Mouse (Mus musculus): ENCODE measurements around the gene Sez6l. TPM values are rescaled to one million over a fixed set of nuclear protein-coding genes. Genes with fewer than 3 reads are reported as not detected.

Gene Sez6l
- polyA plus RNA-seq, 1 experiment from 2014 or later: 16.4 TPM

DNA sequence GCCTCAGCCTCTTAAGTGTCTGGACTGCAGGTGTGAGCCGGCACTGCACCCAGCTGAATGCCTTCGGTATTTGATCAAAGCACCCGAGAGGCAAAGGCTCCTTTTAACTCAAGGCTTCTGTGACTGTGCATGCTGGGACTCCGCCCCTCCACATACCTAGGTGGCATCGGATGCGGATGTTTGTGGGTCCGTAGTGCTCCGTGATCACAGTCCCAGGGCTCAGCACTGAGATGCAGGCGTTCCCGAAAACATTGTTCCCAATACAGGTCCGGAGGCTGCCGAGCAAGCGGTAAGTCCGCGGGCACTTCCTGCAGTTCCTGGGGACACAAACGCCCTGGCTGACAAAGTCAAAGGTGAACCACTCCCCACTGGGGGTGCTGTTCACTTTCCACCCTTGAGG is 186.0 kb downstream of the Sez6l start:
- H3K27me3 ChIP-seq: peaks cover 25% of the 10 kb centered on the region
- H3K4me3 ChIP-seq: no peak overlapping the region
- WGBS: 62% methylated on average over 16 of the region's 16 CpGs
- peaks cover 35% of the 10 kb centered on the region for H3K4me1 ChIP-seq
- H3K9ac ChIP-seq (replicated peaks): no peak overlapping the region
- H3K9me3 ChIP-seq: no peaks in the 10 kb centered on the region
- H3K36me3 ChIP-seq: peaks cover 48% of the 10 kb centered on the region
- no peak for ATAC-seq (ENCODE audit: low FRiP score, low read depth)
- H3K27ac ChIP-seq (replicated peaks): no peak overlapping the region
- H3K4me2 ChIP-seq (replicated peaks): no peak overlapping the region

DNA sequence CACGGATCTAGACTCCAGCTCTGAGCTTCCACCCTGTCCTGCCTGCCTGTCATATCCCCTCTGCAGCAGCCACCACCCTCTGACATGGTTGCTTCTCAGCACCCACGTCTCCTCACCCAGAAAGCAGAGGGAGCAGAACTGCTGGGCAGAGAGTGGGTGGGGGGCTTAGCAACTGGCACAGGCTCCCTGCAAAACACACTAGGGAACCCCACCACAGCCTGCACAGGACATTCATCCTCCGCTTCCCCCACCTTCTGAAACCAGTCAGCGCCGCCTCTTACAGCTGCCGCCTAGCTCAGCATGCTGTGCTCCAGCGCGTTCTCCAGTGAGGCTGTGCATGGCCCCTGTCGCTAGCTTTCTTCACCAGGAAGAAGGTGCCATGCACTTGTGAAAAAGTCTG is 187.6 kb downstream of the Sez6l start:
- Histone ChIP-seq H3K27ac (replicated peaks) (no peak overlapping the region), H3K9me3 (no peaks in the 10 kb centered on the region), H3K4me2 (replicated peaks) (0 out of 2 replicates have a peak overlapping the region, but pooled peaks have one; percentile 7), H3K4me3 (no peak overlapping the region), H3K4me1 (peaks cover 25% of the 10 kb centered on the region), H3K9ac (replicated peaks) (no peak overlapping the region), H3K27me3 (peaks cover 25% of the 10 kb centered on the region), H3K36me3 (peaks cover 64% of the 10 kb centered on the region)
- no peak for ATAC-seq (ENCODE audit: low FRiP score, low read depth)
- 78% methylated on average over 9 of the region's 9 CpGs for WGBS

DNA sequence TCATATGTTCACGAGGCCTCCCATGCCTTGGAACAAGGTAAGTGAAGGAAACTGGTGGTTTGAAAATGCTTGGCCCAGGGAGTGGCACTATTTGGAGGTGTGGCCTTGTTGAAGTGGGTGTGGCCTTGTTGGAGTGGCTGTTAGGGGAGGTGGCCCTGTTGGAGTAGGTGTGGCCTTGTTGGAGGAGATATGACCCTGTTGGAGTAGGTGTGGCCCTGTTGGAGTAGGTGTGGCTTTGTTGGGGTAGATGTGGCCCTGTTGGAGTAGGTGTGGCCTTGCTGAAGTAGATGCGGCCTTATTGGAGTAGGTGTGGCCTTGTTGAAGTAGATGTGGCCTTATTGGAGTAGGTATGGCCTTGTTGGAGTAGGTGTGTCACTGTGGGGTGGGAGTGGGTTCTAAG is 191.0 kb downstream of the Sez6l start:
- Histone ChIP-seq H3K4me2 (replicated peaks) (no peak overlapping the region), H3K36me3 (peaks cover 58% of the 10 kb centered on the region), H3K9ac (replicated peaks) (no peak overlapping the region), H3K27ac (replicated peaks) (no peak overlapping the region), H3K9me3 (no peaks in the 10 kb centered on the region), H3K27me3 (no peaks in the 10 kb centered on the region), H3K4me1 (peaks cover 21% of the 10 kb centered on the region), H3K4me3 (no peak overlapping the region)
- WGBS: 76% methylated on average over 2 of the region's 2 CpGs
- no peak for ATAC-seq (ENCODE audit: low FRiP score, low read depth)

DNA sequence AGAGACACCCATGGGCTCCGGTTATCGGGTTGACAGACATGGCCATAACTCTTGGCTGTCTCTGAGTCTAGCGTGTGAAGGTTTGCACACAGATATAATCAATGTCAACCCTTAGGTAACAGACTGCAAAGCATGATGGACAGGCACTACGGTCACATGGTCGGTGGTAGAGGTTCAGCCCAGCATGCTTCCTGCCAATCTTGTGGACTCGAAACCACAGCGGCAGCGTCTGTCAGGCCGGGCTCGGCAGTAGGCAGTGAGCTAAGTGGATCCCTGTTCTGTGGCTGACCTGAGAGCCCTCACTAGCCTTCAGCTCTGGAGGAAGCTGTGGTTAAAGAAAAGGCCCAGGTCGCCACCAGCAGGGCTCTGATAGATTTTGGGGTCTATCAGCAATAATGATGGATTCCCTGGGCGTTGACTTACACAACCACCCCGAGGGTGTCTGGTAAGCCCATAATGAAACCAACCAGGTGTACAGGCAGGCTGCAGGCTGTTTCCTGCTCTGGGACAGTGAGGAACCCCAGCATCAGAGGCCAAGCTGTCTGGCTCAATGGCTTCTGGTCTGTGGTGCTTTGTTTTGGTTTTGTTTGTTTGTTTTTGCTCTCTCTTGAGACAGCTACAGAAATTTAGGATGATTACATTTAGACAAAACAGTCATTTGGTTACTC is 192.0 kb downstream of the Sez6l start:
- peaks cover 20% of the 10 kb centered on the region for H3K4me1 ChIP-seq
- no peak for ATAC-seq (ENCODE audit: low FRiP score, low read depth)
- whole genome bisulfite sequencing: 89% methylated on average over 13 of the region's 13 CpGs
- H3K4me3 ChIP-seq: no peak overlapping the region
- H3K27ac ChIP-seq (replicated peaks): no peak overlapping the region
- no peaks in the 10 kb centered on the region for H3K27me3 ChIP-seq
- H3K9me3 ChIP-seq: no peaks in the 10 kb centered on the region
- H3K9ac ChIP-seq (replicated peaks): no peak overlapping the region
- peaks cover 53% of the 10 kb centered on the region for H3K36me3 ChIP-seq
- H3K4me2 ChIP-seq (replicated peaks): no peak overlapping the region

DNA sequence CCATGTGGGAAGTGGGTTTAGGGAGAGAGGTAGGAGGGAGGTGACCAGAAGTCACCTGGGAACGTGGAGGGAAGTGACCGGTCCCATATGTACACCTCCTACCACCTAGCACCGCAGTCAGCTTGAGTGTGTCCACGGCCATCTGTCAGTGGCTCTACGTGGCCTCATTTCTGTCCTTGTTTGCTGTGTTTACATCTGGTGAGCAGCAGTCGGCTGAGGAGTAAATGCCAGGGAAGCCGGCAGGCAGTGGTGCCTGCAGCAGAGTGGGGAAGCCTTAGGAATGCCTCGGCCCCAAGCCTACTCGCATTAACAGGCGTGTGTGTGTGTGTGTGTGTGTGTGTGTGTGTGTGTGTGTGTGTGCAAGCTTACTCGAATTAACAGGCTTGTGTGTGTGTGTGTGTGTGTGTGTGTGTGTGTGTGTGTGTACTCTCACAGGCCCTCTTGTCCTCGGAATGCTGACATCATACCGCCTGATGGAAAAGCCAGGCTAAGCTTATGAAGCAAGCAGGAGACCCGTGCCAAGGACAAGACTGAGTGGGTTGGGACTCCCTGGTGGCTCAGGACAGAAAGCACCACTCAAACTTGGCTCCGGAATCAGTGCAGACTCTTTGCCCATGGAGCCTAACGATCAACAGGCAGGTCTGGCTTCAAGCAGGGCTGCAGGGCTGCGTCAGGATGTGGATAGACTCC is 194.2 kb downstream of the Sez6l start:
- H3K9ac ChIP-seq (replicated peaks): no peak overlapping the region

DNA sequence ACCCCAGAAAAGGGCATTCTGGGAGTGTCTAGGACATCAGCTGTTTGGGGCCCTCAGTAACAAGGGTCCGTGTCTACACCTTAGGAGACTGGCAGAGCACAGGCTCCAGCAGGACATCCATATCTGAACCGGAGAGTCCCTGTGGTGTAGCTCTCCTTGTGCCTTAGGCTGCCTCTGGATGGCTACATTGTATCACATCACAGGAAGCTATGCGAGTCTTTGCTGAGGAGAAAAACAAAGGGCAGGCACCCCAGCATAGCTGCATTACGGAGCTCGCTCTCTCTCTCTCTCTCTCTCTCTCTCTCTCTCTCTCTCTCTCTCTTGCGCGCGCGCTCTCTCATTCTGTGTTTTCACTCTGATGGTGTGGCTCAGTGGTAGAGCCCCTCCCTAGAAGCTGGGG is 194.9 kb downstream of the Sez6l start:
- peaks cover 57% of the 10 kb centered on the region for H3K36me3 ChIP-seq
- peak overlapping the region; percentile 60 for H3K27ac ChIP-seq (replicated peaks)

More for the DNA sequence above, 194.2 kb downstream of the Sez6l start:
- ATAC-seq (ENCODE audit: low FRiP score, low read depth): no peak
- 72% methylated on average over 17 of the region's 17 CpGs for WGBS
- H3K27me3 ChIP-seq: no peaks in the 10 kb centered on the region
- H3K36me3 ChIP-seq: peaks cover 59% of the 10 kb centered on the region
- H3K9me3 ChIP-seq: no peaks in the 10 kb centered on the region
- H3K4me1 ChIP-seq: peaks cover 12% of the 10 kb centered on the region
- H3K27ac ChIP-seq (replicated peaks): peak overlapping the region; percentile 60; the same call in 1 of the 2 replicates
- no peak overlapping the region for H3K4me3 ChIP-seq
- H3K4me2 ChIP-seq (replicated peaks): no peak overlapping the region

DNA sequence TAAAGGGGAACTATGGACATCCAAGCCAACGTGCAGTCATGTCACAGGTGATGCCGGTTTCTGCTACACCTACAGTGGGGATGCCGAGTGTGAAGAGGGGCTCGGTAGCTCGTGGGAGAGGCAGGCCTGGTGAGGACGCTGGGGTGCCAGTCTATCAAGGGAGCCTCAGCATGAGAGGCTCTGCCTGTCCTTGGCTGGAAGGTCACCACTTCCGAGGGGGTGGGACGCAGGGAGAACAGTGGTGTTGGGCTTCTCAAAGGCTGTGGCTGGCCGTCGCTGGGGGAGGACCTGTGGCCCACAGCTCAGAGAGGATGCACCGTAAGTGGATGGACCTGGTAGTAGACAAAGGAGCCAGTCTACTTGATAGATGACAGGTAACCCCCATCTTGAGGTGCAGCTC is 195.8 kb downstream of the Sez6l start:
- WGBS: 90% methylated on average over 11 of the region's 11 CpGs
- Histone ChIP-seq H3K27ac (replicated peaks) (0 out of 2 replicates have a peak overlapping the region, but pooled peaks have one; percentile 60), H3K4me3 (no peak overlapping the region), H3K9ac (replicated peaks) (no peak overlapping the region), H3K9me3 (no peaks in the 10 kb centered on the region), H3K36me3 (peaks cover 48% of the 10 kb centered on the region), H3K4me2 (replicated peaks) (no peak overlapping the region), H3K27me3 (no peaks in the 10 kb centered on the region), H3K4me1 (peaks cover 12% of the 10 kb centered on the region)
- ATAC-seq (ENCODE audit: low FRiP score, low read depth): no peak

More for the DNA sequence above, 194.9 kb downstream of the Sez6l start:
- 55% methylated on average over 9 of the region's 9 CpGs for WGBS
- no peak for ATAC-seq (ENCODE audit: low FRiP score, low read depth)
- no peak overlapping the region for H3K9ac ChIP-seq (replicated peaks)
- H3K4me2 ChIP-seq (replicated peaks): no peak overlapping the region
- peaks cover 12% of the 10 kb centered on the region for H3K4me1 ChIP-seq
- no peaks in the 10 kb centered on the region for H3K9me3 ChIP-seq
- no peaks in the 10 kb centered on the region for H3K27me3 ChIP-seq
- H3K4me3 ChIP-seq: no peak overlapping the region

DNA sequence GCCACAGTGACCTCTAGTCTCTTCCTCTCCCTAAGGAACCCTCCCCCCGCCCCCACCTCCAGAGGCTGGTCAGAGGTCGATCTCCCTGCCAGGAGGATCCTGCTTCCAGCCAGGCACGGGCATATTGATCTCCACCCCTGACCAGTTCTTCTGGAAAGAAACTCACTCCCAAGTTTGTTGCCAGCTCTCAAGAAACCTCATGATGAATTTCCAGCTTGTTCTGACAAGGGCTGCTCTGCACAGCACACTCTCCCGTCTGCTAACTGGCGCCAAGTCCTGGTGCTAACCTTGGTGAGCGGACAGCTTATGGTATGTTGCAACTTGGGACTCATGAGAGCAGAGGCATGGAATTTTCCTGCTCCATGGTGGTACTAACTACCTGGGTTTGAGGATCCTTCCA is 198.3 kb downstream of the Sez6l start:
- H3K27ac ChIP-seq (replicated peaks): no peak overlapping the region
- no peak overlapping the region for H3K9ac ChIP-seq (replicated peaks)
- H3K27me3 ChIP-seq: no peaks in the 10 kb centered on the region
- H3K4me2 ChIP-seq (replicated peaks): no peak overlapping the region
- ATAC-seq (ENCODE audit: low FRiP score, low read depth): no peak
- WGBS: 86% methylated on average over 6 of the region's 6 CpGs
- H3K9me3 ChIP-seq: no peaks in the 10 kb centered on the region
- peaks cover 51% of the 10 kb centered on the region for H3K36me3 ChIP-seq
- H3K4me3 ChIP-seq: no peak overlapping the region
- H3K4me1 ChIP-seq: peaks cover 12% of the 10 kb centered on the region

DNA sequence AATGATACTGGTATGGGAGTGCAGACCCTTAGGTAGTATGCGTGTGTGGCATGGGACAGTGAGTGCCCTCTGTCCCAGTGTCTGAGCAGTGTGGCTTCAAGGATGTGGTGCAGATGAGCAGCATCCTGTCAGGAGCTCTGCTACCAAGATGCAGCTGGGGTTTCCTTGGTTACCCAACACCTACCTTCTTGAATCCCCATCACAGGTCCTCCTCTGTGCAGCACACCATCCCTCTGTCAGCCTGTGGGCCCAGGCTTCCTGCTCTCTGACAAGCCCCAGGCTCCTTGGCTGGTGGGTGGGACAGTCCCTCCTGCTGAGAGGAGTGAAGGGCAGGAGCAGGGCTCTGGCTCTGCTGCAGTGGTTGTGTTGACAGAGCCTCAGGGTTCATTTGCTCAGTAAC is 199.6 kb downstream of the Sez6l start:
- Histone ChIP-seq H3K4me1 (peaks cover 16% of the 10 kb centered on the region), H3K9ac (replicated peaks) (no peak overlapping the region; the same call in 1 of the 2 replicates), H3K27ac (replicated peaks) (no peak overlapping the region), H3K9me3 (no peaks in the 10 kb centered on the region), H3K36me3 (peaks cover 54% of the 10 kb centered on the region), H3K4me2 (replicated peaks) (no peak overlapping the region), H3K4me3 (no peak overlapping the region), H3K27me3 (0 out of 2 replicates have a peak, but pooled peaks cover 8% of the 10 kb centered on the region)
- ATAC-seq (ENCODE audit: low FRiP score, low read depth): no peak
- WGBS: 88% methylated on average over 1 of the region's 1 CpGs

DNA sequence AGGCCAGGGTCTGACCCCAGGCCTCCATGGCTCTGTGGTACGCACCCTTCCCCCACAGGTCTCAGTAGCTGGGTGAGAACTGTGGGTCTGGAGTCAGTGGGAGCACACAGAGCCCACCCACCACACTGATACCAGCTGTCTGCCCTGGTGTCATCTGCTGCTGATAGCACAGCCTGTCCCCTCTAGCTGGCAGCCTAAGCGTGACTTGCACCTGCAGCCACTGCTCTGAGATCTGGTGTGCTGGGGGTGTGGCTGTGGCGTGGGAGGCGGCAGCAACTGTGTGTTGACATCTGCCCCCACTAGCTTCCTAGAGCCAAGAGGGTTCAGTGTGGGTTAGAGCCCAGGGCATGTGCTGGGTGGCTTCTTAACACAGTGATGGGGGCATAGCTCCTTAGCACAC is 200.9 kb downstream of the Sez6l start:
- Histone ChIP-seq H3K4me2 (replicated peaks) (no peak overlapping the region), H3K4me1 (peaks cover 20% of the 10 kb centered on the region), H3K36me3 (peaks cover 54% of the 10 kb centered on the region), H3K9ac (replicated peaks) (no peak overlapping the region), H3K27ac (replicated peaks) (no peak overlapping the region), H3K9me3 (no peaks in the 10 kb centered on the region), H3K4me3 (no peak overlapping the region), H3K27me3 (0 out of 2 replicates have a peak, but pooled peaks cover 8% of the 10 kb centered on the region)
- ATAC-seq (ENCODE audit: low FRiP score, low read depth): no peak
- WGBS: 89% methylated on average over 4 of the region's 4 CpGs

DNA sequence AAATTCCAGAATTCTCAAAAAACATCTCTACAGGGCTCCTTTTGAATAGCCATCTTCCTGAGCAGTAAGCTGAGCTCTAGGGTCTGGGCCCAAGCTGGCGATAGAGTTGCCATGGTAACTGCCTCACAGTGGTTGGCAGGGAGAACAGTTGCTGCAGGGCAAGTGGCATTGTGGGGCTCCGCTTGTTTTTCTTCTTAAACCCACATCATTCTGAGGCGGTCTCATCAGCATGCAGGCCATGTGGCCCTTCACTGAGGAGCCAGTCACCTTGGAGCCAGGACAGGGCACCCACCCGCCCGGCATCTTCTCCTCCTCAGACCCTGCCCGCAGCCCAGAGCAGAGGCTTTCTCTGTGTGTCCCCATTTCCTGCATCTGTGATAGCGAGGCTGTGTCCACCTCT is 205.1 kb downstream of the Sez6l start:
- H3K36me3 ChIP-seq: peaks cover 57% of the 10 kb centered on the region

DNA sequence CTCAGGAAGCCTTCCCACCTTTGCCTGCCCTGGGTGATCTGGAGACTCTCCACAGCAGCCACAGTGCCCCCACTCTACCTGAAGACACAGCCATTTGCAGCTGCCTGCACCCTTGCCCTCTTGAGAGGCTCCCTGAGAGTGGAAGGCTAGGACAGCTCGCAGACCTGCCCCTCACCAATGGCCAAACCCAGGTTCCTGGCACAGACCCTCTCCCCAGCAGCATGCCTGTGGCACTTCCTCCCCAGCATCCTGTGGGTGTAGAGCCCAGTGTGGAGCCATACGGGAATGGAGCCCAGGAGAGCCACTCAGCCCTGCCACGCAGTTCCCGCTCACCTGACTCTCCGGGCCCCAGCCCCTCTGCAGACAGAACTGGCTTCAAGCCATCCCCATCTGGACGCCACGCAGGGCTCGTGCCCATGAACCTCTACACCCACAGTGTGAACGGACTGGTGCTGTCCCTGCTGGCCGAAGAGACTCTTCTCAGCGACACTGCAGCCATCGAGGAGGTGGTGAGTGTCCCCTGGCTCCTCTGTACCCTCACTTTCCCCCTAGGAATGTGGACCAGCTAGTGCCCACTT is 206.7 kb downstream of the Sez6l start:
- H3K36me3 ChIP-seq: peaks cover 62% of the 10 kb centered on the region
- no peak overlapping the region for H3K9ac ChIP-seq (replicated peaks)
- peaks cover 30% of the 10 kb centered on the region for H3K27me3 ChIP-seq
- peaks cover 34% of the 10 kb centered on the region for H3K4me1 ChIP-seq
- no peak overlapping the region for H3K4me2 ChIP-seq (replicated peaks)
- ATAC-seq (ENCODE audit: low FRiP score, low read depth): no peak
- no peak overlapping the region for H3K27ac ChIP-seq (replicated peaks)
- 89% methylated on average over 12 of the region's 12 CpGs for WGBS
- no peaks in the 10 kb centered on the region for H3K9me3 ChIP-seq
- no peak overlapping the region for H3K4me3 ChIP-seq

More for the DNA sequence above, 205.1 kb downstream of the Sez6l start:
- WGBS: 16% methylated on average over 7 of the region's 7 CpGs
- peak; percentile 88 for ATAC-seq (ENCODE audit: low FRiP score, low read depth)
- H3K9ac ChIP-seq (replicated peaks): peak overlapping the region; percentile 48; the same call in 1 of the 2 replicates
- H3K27ac ChIP-seq (replicated peaks): peak overlapping the region; percentile 92
- H3K9me3 ChIP-seq: no peaks in the 10 kb centered on the region
- no peak overlapping the region for H3K4me3 ChIP-seq
- H3K4me1 ChIP-seq: peaks cover 34% of the 10 kb centered on the region
- H3K4me2 ChIP-seq (replicated peaks): peak overlapping the region; percentile 38
- peaks cover 28% of the 10 kb centered on the region for H3K27me3 ChIP-seq
